ENCODE assay signal across 24 mouse cellular contexts in the genomic region with DNA sequence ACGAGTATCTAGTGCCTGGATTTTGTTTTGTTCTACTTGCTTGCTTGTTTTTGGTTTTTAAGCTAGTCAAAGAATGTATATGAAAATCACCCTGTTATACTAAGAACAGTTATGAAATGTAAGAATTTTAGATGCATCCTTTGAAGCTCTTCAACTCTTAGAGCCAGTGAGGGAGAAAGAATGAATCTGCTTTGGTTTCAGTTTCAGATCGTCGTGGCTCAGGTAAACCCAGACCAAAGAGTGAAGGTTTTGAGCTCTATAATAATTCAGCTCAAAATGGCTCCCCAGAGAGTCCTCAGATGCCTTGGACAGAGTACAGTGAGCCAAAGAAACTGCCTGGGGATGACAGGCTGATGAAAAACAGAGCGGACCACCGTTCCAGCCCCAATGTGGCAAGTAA.
A peak's percentile ranks its signal among the peaks of the same experiment; 100 is the strongest.
DNase-seq lines count a peak whose midpoint lies in the region; ATAC-seq and TF ChIP-seq lines count a peak whose summit lies in the region.
"Had no signal": no experiment of that assay in that cellular context is flagged by ENCODE, and none has a peak within 500 bp of the region (broad histone marks: within the 10 kb centered on the region; RNA-seq: fewer than 3 reads in every experiment).

No protein-coding gene starts in this region.

- no peak overlapping the region for H3K27ac ChIP-seq in MEL (ENCODE audit: control insufficient read depth, low read depth, low read length)
- H3K27ac ChIP-seq in intestine, postnatal 0 days (ENCODE audit: low read depth, low read length) = no peak overlapping the region
- no peak overlapping the region for H3K27ac ChIP-seq in liver, embryonic 11.5 days (ENCODE audit: low read depth, low read length)
- H3K27ac ChIP-seq: embryonic facial prominence, embryonic 15.5 days; forebrain, embryonic 15.5 days; hindbrain, embryonic 12.5 days; intestine, embryonic 15.5 days had no signal

- H3K4me2 ChIP-seq in intestine, postnatal 0 days (replicated peaks; ENCODE audit: low read depth) = no peak overlapping the region
- no peak overlapping the region for H3K4me2 ChIP-seq in liver, embryonic 11.5 days
- H3K4me2 ChIP-seq: embryonic facial prominence, embryonic 15.5 days; forebrain, embryonic 15.5 days; hindbrain, embryonic 12.5 days; intestine, embryonic 15.5 days had no signal

- peak overlapping the region; percentile 33 to 41 for H3K4me3 ChIP-seq in MEL (ENCODE audit: control insufficient read depth in 1 of 2, insufficient read depth in 1 of 2, low read depth in 2 of 2, low read length in 2 of 2)
- H3K4me3 ChIP-seq in intestine, postnatal 0 days (ENCODE audit: low read depth, low read length) = no peak overlapping the region
- no peak overlapping the region for H3K4me3 ChIP-seq in liver, embryonic 11.5 days (ENCODE audit: low read depth, low read length)
- H3K4me3 ChIP-seq: embryonic facial prominence, embryonic 15.5 days; erythroblast, embryonic 14.5 days; forebrain, embryonic 15.5 days; hindbrain, embryonic 12.5 days; intestine, embryonic 15.5 days had no signal

- TF ChIP-seq POLR2A in MEL (IDR thresholded peaks at IDR 0.05; ENCODE audit: control insufficient read depth in 1 of 2, insufficient read depth in 1 of 2, low read depth in 1 of 2, low read length in 2 of 2, poor library complexity in 1 of 2) = no peak

- H3K9me3 ChIP-seq in MEL (replicated peaks; ENCODE audit: insufficient read depth, low read length) = no peaks in the 10 kb centered on the region
- H3K9me3 ChIP-seq in intestine, postnatal 0 days (ENCODE audit: control insufficient read depth) = no peaks in the 10 kb centered on the region
- no peaks in the 10 kb centered on the region for H3K9me3 ChIP-seq in liver, embryonic 11.5 days (ENCODE audit: control insufficient read depth, low read length)
- H3K9me3 ChIP-seq: embryonic facial prominence, embryonic 15.5 days; forebrain, embryonic 15.5 days; G1E; hindbrain, embryonic 12.5 days; intestine, embryonic 15.5 days had no signal

- H3K27me3 ChIP-seq in MEL (ENCODE audit: control insufficient read depth in 1 of 2, insufficient read depth in 2 of 2, low read length in 2 of 2) = no peaks in the 10 kb centered on the region
- no peaks in the 10 kb centered on the region for H3K27me3 ChIP-seq in intestine, postnatal 0 days (replicated peaks; ENCODE audit: control insufficient read depth, insufficient read depth, low read length)
- H3K27me3 ChIP-seq in liver, embryonic 11.5 days (replicated peaks; ENCODE audit: control insufficient read depth, insufficient read depth, low read length) = no peaks in the 10 kb centered on the region
- H3K27me3 ChIP-seq: embryonic facial prominence, embryonic 15.5 days; forebrain, embryonic 15.5 days; hindbrain, embryonic 12.5 days; intestine, embryonic 15.5 days; Patski had no signal

- no peaks in the 10 kb centered on the region for H3K4me1 ChIP-seq in MEL (ENCODE audit: control insufficient read depth in 1 of 2, insufficient read depth in 2 of 2, low read length in 2 of 2)
- H3K4me1 ChIP-seq in intestine, postnatal 0 days (replicated peaks; ENCODE audit: control insufficient read depth, insufficient read depth, low read length) = no peaks in the 10 kb centered on the region
- no peaks in the 10 kb centered on the region for H3K4me1 ChIP-seq in liver, embryonic 11.5 days (replicated peaks; ENCODE audit: control insufficient read depth, insufficient read depth, low read length)
- H3K4me1 ChIP-seq: embryonic facial prominence, embryonic 15.5 days; forebrain, embryonic 15.5 days; hindbrain, embryonic 12.5 days; intestine, embryonic 15.5 days had no signal

- no peak for TF ChIP-seq RAD21 in MEL (IDR thresholded peaks at IDR 0.05; ENCODE audit: low read depth, low read length)

- TF ChIP-seq CTCF in MEL (IDR thresholded peaks at IDR 0.05 in 2 of 3, conservative IDR thresholded peaks at IDR 0.05 in 1 of 3; ENCODE audit: control insufficient read depth in 1 of 3, insufficient read depth in 1 of 3, low read depth in 2 of 3, low read length in 3 of 3, poor library complexity in 1 of 3, severe bottlenecking in 1 of 3) = no peak
- no peak for TF ChIP-seq CTCF in intestine, postnatal 0 days (IDR thresholded peaks at IDR 0.05; ENCODE audit: low read depth)

- no peaks in the 10 kb centered on the region for H3K36me3 ChIP-seq in MEL (ENCODE audit: control insufficient read depth in 1 of 2, insufficient read depth in 2 of 2, low read length in 2 of 2)
- peaks cover 48% of the 10 kb centered on the region for H3K36me3 ChIP-seq in intestine, postnatal 0 days (ENCODE audit: control insufficient read depth, insufficient read depth)
- no peaks in the 10 kb centered on the region for H3K36me3 ChIP-seq in liver, embryonic 11.5 days (ENCODE audit: control insufficient read depth, insufficient read depth, low read length)
- H3K36me3 ChIP-seq: G1E had no signal

- ATAC-seq in intestine, postnatal 0 days = no peak
- ATAC-seq in liver, embryonic 11.5 days (replicated peaks; ENCODE audit: low FRiP score) = no peak
- ATAC-seq: forebrain, embryonic 15.5 days; hindbrain, embryonic 16.5 days; intestine, embryonic 15.5 days; Patski had no signal

- no peaks in the 10 kb centered on the region for H3K79me2 ChIP-seq in MEL (ENCODE audit: control insufficient read depth, insufficient read depth, low read length, poor library complexity)

- no peak overlapping the region for H3K9ac ChIP-seq in MEL (ENCODE audit: control insufficient read depth, low read depth, low read length, poor library complexity, severe bottlenecking)
- no peak overlapping the region for H3K9ac ChIP-seq in intestine, postnatal 0 days (ENCODE audit: low read depth, low read length)
- H3K9ac ChIP-seq in liver, embryonic 11.5 days (ENCODE audit: low read depth, low read length) = no peak overlapping the region
- H3K9ac ChIP-seq: embryonic facial prominence, embryonic 15.5 days; forebrain, embryonic 15.5 days; hindbrain, embryonic 12.5 days; intestine, embryonic 15.5 days had no signal

- WGBS in intestine, postnatal 0 days = 77% methylated on average over 5 of the region's 5 CpGs
- WGBS in liver, embryonic 11.5 days = 82% methylated on average over 5 of the region's 5 CpGs

- no peak for TF ChIP-seq EP300 in MEL (IDR thresholded peaks at IDR 0.05; ENCODE audit: low read depth in 1 of 2, low read length in 2 of 2)

- DNase-seq in embryo, embryonic 11 days = peak; percentile 8
- no peak for DNase-seq in embryo, embryonic 9.5 days (ENCODE audit: extremely low spot score)
- DNase-seq in A20 (ENCODE audit: low read depth, low spot score) = peak; percentile 57
- DNase-seq in MEL (ENCODE audit: low read depth, low spot score) = no peak
- peak; percentile 34 for DNase-seq in induced T-regulatory cell, adult 2 months (ENCODE audit: low read depth)
- no peak for DNase-seq in liver, embryonic 11.5 days (ENCODE audit: low spot score)
- DNase-seq in frontal cortex, postnatal 14 days (ENCODE audit: low spot score in 2 of 2) = no peak
- DNase-seq: adrenal gland, adult 2 months; adrenal gland, postnatal 25 days; cerebellum, adult 8-10 months; cerebellum, postnatal 14 days; gastrocnemius, postnatal 25 days; heart, postnatal 10 days; heart, postnatal 4 days; kidney, adult 8-10 months had no signal

TF ChIP-seq in MEL, 35 proteins besides CTCF, POLR2A, EP300 and RAD21:
- no peak for TF ChIP-seq POLR2AphosphoS5 (IDR thresholded peaks at IDR 0.05; ENCODE audit: borderline replicate concordance, low read depth, low read length)

Comparison
In these comparisons a context has a peak if more than half of its experiments do, and no peak if none do; other contexts are left out.
1. DNase-seq: peak in embryo, embryonic 11 days (single experiment), A20 (single experiment) and induced T-regulatory cell, adult 2 months (single experiment); none in embryo, embryonic 9.5 days (single experiment), MEL (single experiment), liver, embryonic 11.5 days (single experiment) and frontal cortex, postnatal 14 days (0 of 2).
2. H3K4me3 ChIP-seq: peak in MEL (2 of 2); none in intestine, postnatal 0 days (single experiment) and liver, embryonic 11.5 days (single experiment).